Mouse (Mus musculus): Measurements from ENCODE around the gene Raver1. TPM values are rescaled to one million over a fixed set of nuclear protein-coding genes. Genes with fewer than 3 reads are reported as not detected.

Gene Raver1
- polyA plus RNA-seq, 1 experiment from 2014 or later = 83.9 TPM

- peak within 1 kb of the TSS; percentile 30; the same call in 1 of the 2 replicates for H3K27ac ChIP-seq
- H3K4me3 ChIP-seq = peak within 1 kb of the TSS; percentile 66
- H3K36me3 ChIP-seq = no peaks in the 10 kb centered on the region
- H3K27me3 ChIP-seq (ENCODE audit: insufficient read depth, poor library complexity, severe bottlenecking) = peaks cover 91% of the 10 kb centered on the region
- peaks cover 68% of the 10 kb centered on the region for H3K4me1 ChIP-seq
- H3K9me3 ChIP-seq = no peaks in the 10 kb centered on the region
- DNase-seq (ENCODE audit: low spot score) = no peak
- WGBS = under 1% methylated on average over 35 of the region's 35 CpGs
These were observed 59.9 kb downstream of the Raver1 start, which contains the start of gene Icam5 for GRCm38 (mm10) chr9:21031896-21032351. TSS of gene Icam5 (plus strand) at chr9:21032073.

DNA sequence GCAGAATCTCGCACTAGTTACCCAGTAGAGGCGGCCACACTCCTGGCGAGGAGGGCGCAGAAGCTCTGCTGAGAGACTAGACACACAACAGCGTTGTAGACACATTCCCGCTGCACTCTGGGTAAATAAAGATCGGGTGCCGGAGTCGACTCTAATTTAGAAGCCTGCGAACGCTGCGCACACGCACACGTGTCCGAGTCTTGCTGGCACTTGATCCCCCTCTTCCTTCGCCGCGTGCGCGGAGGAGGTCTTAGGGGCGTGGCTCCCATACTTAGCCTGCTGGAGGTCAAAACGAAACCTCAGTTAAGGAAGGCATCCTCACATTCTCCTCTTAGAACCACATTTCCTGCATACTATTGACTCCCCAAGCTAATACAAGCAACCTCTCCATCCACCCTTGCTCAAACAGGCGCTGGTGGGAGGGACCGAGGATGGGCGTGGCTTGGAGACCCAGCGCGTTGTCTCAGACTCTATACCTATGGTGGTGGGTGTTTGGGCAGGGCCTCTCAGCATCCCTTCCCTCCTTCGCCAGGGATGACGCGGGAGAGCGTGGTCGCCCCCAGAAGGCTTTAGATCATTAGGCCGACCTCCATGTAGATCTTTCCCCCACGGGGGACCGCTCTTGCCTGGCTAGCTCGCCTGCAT lies 60.4 kb downstream of the Raver1 start:
- Histone ChIP-seq H3K4me3 (peak overlapping the region; percentile 66), H3K36me3 (no peaks in the 10 kb centered on the region), H3K4me1 (peaks cover 63% of the 10 kb centered on the region), H3K27ac (peak overlapping the region; percentile 30; the same call in 1 of the 2 replicates), H3K9me3 (no peaks in the 10 kb centered on the region), H3K27me3 (ENCODE audit: insufficient read depth, poor library complexity, severe bottlenecking) (peaks cover 91% of the 10 kb centered on the region)
- under 1% methylated on average over 36 of the region's 36 CpGs for WGBS
- DNase-seq (ENCODE audit: low spot score) = no peak

GRCm38 (mm10) chr9:21030781-21031250 lies 61.0 kb downstream of the Raver1 start:
- H3K4me1 ChIP-seq = peaks cover 57% of the 10 kb centered on the region
- WGBS = under 1% methylated on average over 13 of the region's 13 CpGs
- no peak overlapping the region for H3K27ac ChIP-seq
- peaks cover 89% of the 10 kb centered on the region for H3K27me3 ChIP-seq (ENCODE audit: insufficient read depth, poor library complexity, severe bottlenecking)
- H3K36me3 ChIP-seq = no peaks in the 10 kb centered on the region
- H3K9me3 ChIP-seq = no peaks in the 10 kb centered on the region
- peak overlapping the region; percentile 66 for H3K4me3 ChIP-seq
- peak; percentile 91 for DNase-seq (ENCODE audit: low spot score)

DNA sequence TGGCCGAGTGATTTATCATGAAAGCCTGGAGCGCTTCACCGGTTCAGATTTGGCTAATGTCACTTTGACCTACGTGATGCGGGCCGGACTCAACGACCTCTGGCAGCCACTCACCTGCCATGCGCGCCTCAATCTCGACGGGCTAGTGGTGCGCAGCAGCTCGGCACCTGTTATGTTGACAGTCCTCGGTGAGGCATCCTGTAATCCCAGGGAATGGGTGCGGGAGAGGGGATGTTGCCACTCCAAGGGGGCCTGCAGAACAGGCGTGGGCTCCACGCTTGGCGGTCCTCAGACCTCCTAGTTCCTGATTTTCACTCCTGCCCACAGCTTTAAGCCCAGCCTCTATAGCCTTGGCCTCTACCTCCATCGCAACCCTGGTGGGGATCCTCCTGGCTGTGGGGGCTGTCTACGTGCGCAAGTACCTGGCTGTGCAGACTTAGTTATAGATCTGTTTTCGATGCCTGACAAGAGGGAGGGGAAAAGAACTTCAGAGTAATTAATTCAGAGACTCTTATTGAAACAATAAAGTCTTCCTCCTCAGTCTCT lies 61.7 kb downstream of the Raver1 start:
- DNase-seq (ENCODE audit: low spot score) = no peak
- H3K4me1 ChIP-seq = peaks cover 53% of the 10 kb centered on the region
- H3K27me3 ChIP-seq (ENCODE audit: insufficient read depth, poor library complexity, severe bottlenecking) = peaks cover 88% of the 10 kb centered on the region
- peak overlapping the region; percentile 84; the same call in 1 of the 2 replicates for H3K27ac ChIP-seq
- H3K9me3 ChIP-seq = no peaks in the 10 kb centered on the region
- no peaks in the 10 kb centered on the region for H3K36me3 ChIP-seq
- peak overlapping the region; percentile 66 for H3K4me3 ChIP-seq
- 18% methylated on average over 22 of the region's 22 CpGs for WGBS

- WGBS = under 1% methylated on average over 37 of the region's 37 CpGs
- peaks cover 47% of the 10 kb centered on the region for H3K4me1 ChIP-seq
- no peaks in the 10 kb centered on the region for H3K36me3 ChIP-seq
- no peaks in the 10 kb centered on the region for H3K9me3 ChIP-seq
- H3K27me3 ChIP-seq (ENCODE audit: insufficient read depth, poor library complexity, severe bottlenecking) = peaks cover 84% of the 10 kb centered on the region
- peak within 1 kb of the TSS; percentile 66 for H3K4me3 ChIP-seq
- DNase-seq (ENCODE audit: low spot score) = peak; percentile 93
- H3K27ac ChIP-seq = peak within 1 kb of the TSS; percentile 84
These were observed 62.3 kb downstream of the Raver1 start, which contains the start of gene Icam4 for GRCm38 (mm10) chr9:21029291-21030054. TSS of gene Icam4 (plus strand) at chr9:21029373.

DNA sequence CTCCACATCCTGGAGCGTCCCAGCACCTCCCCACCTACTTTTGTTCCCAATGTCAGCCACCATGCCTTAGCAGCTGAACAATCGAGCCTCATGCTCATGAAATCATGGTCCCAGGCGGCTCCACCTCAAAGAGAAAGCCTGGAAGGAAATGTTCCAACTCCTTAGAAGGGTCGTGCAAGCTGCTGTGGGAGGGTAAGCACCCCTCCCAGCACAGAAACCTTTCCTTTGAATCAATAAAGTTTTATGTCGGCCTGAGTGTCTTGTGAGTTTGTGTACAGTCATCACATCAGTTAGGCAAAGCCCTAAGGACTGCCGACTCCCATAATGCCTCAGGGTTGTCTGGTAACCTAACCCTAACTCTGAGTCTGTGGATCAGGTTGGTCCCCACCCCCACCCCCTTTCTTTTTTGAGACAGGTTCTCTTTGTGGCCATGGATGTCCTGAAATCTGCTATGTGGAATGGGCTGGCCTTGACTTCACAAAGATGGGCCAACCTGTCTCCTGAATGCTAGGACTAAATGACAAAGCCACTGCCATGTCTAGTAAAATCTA lies 63.2 kb downstream of the Raver1 start:
- H3K27ac ChIP-seq = peak overlapping the region; percentile 84; the same call in 1 of the 2 replicates
- no peaks in the 10 kb centered on the region for H3K36me3 ChIP-seq
- WGBS = 70% methylated on average over 6 of the region's 6 CpGs
- no peaks in the 10 kb centered on the region for H3K9me3 ChIP-seq
- peaks cover 45% of the 10 kb centered on the region for H3K4me1 ChIP-seq
- no peak for DNase-seq (ENCODE audit: low spot score)
- peak overlapping the region; percentile 66; the same call in 1 of the 2 replicates for H3K4me3 ChIP-seq
- H3K27me3 ChIP-seq (ENCODE audit: insufficient read depth, poor library complexity, severe bottlenecking) = peaks cover 77% of the 10 kb centered on the region

DNA sequence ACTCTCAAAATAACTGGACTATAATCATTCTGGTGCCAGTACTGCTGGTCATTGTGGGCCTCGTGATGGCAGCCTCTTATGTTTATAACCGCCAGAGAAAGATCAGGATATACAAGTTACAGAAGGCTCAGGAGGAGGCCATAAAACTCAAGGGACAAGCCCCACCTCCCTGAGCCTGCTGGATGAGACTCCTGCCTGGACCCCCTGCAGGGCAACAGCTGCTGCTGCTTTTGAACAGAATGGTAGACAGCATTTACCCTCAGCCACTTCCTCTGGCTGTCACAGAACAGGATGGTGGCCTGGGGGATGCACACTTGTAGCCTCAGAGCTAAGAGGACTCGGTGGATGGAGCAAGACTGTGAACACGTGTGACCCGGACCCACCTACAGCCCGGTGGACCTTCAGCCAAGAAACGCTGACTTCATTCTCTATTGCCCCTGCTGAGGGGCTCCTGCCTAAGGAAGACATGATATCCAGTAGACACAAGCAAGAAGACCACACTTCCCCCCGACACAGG lies 64.0 kb downstream of the Raver1 start:
- no peak overlapping the region for H3K4me3 ChIP-seq
- H3K9me3 ChIP-seq = no peaks in the 10 kb centered on the region
- 45% methylated on average over 8 of the region's 8 CpGs for WGBS
- no peaks in the 10 kb centered on the region for H3K36me3 ChIP-seq
- peaks cover 37% of the 10 kb centered on the region for H3K4me1 ChIP-seq
- no peak for DNase-seq (ENCODE audit: low spot score)
- H3K27me3 ChIP-seq (ENCODE audit: insufficient read depth, poor library complexity, severe bottlenecking) = peaks cover 69% of the 10 kb centered on the region
- no peak overlapping the region for H3K27ac ChIP-seq

- no peaks in the 10 kb centered on the region for H3K9me3 ChIP-seq
- H3K27ac ChIP-seq = no peak overlapping the region
- peaks cover 27% of the 10 kb centered on the region for H3K4me1 ChIP-seq
- no peaks in the 10 kb centered on the region for H3K36me3 ChIP-seq
- H3K27me3 ChIP-seq (ENCODE audit: insufficient read depth, poor library complexity, severe bottlenecking) = peaks cover 59% of the 10 kb centered on the region
- H3K4me3 ChIP-seq = no peak overlapping the region
- DNase-seq (ENCODE audit: low spot score) = no peak
- 69% methylated on average over 12 of the region's 12 CpGs for WGBS
These were observed 65.0 kb downstream of the Raver1 start for GRCm38 (mm10) chr9:21026849-21027248.

GRCm38 (mm10) chr9:21025258-21025810 lies 66.5 kb downstream of the Raver1 start:
- H3K27me3 ChIP-seq (ENCODE audit: insufficient read depth, poor library complexity, severe bottlenecking) = peaks cover 50% of the 10 kb centered on the region
- H3K27ac ChIP-seq = no peak overlapping the region
- no peak for DNase-seq (ENCODE audit: low spot score)
- WGBS = 63% methylated on average over 19 of the region's 19 CpGs
- peaks cover 13% of the 10 kb centered on the region for H3K4me1 ChIP-seq
- no peaks in the 10 kb centered on the region for H3K36me3 ChIP-seq
- H3K4me3 ChIP-seq = no peak overlapping the region
- no peaks in the 10 kb centered on the region for H3K9me3 ChIP-seq

MicroRNAs within 50 kb of the gene (microRNA counts, 519-probe panel; counts per million panel counts)
- 4,990 counts per million, percentile 37 among the panel's probes with 10 or more counts for microRNA mmu-miR-1900

Small RNAs within 50 kb of the gene (microRNA-seq; reads per million reads assigned to microRNA genes)
- gene Mir1900 (not detected), gene Mir7082 (2.5 reads per million, percentile 2 among the genes with 10 or more reads in this experiment)

Other genes starting within 250 kb of the Raver1 start
- gene A230050P20Rik, start 223.4 kb downstream of the Raver1 start, polyA plus RNA-seq (2016; fragmentation: Nextera tagmentation; extraction: Ambion mirVana) = 2.5 and 3.0 TPM in 2 replicates
- 3.5 and 7.2 TPM in 2 replicates for gene Angptl6, start 212.3 kb downstream of the Raver1 start, polyA plus RNA-seq (2016; fragmentation: Nextera tagmentation; extraction: Ambion mirVana)
- gene Ppan, start 203.8 kb downstream of the Raver1 start, polyA plus RNA-seq (2016; fragmentation: Nextera tagmentation; extraction: Ambion mirVana) = 66.0 and 95.8 TPM in 2 replicates
- gene Eif3g, start 193.4 kb downstream of the Raver1 start, polyA plus RNA-seq (2016; fragmentation: Nextera tagmentation; extraction: Ambion mirVana) = 327 and 389 TPM in 2 replicates
- gene Dnmt1, start 132.1 kb downstream of the Raver1 start, polyA plus RNA-seq (2016; fragmentation: Nextera tagmentation; extraction: Ambion mirVana) = 105 and 110 TPM in 2 replicates
- 25.1 and 34.6 TPM in 2 replicates for gene S1pr2, start 115.2 kb downstream of the Raver1 start, polyA plus RNA-seq (2016; fragmentation: Nextera tagmentation; extraction: Ambion mirVana)
- 157 and 162 TPM in 2 replicates for gene Mrpl4, start 89.3 kb downstream of the Raver1 start, polyA plus RNA-seq (2016; fragmentation: Nextera tagmentation; extraction: Ambion mirVana)
- gene Icam1, start 76.0 kb downstream of the Raver1 start, polyA plus RNA-seq (2016; fragmentation: Nextera tagmentation; extraction: Ambion mirVana) = 7.7 and 9.7 TPM in 2 replicates
- 15.2 and 19.9 TPM in 2 replicates for gene Icam4, start 62.6 kb downstream of the Raver1 start, polyA plus RNA-seq (2016; fragmentation: Nextera tagmentation; extraction: Ambion mirVana)
- gene Icam5, start 59.9 kb downstream of the Raver1 start, polyA plus RNA-seq (2016; fragmentation: Nextera tagmentation; extraction: Ambion mirVana) = 0.06 and 0.09 TPM in 2 replicates
- gene Zglp1, start 24.9 kb downstream of the Raver1 start, polyA plus RNA-seq (2016; fragmentation: Nextera tagmentation; extraction: Ambion mirVana) = 1.0 and 1.9 TPM in 2 replicates
- 0.25 and 0.79 TPM in 2 replicates for gene Gm49373, start 18.9 kb downstream of the Raver1 start, polyA plus RNA-seq (2016; fragmentation: Nextera tagmentation; extraction: Ambion mirVana)
- gene Fdx1l, start 18.4 kb downstream of the Raver1 start, polyA plus RNA-seq (2016; fragmentation: Nextera tagmentation; extraction: Ambion mirVana) = 64.6 and 79.5 TPM in 2 replicates
- 3.2 and 3.4 TPM in 2 replicates for gene Gm38431, start within 50 bp of the Raver1 start, polyA plus RNA-seq (2016; fragmentation: Nextera tagmentation; extraction: Ambion mirVana)
- 12.6 and 16.5 TPM in 2 replicates for gene Tyk2, start 39.2 kb upstream of the Raver1 start, polyA plus RNA-seq (2016; fragmentation: Nextera tagmentation; extraction: Ambion mirVana)
- 286 and 333 TPM in 2 replicates for gene Cdc37, start 58.0 kb upstream of the Raver1 start, polyA plus RNA-seq (2016; fragmentation: Nextera tagmentation; extraction: Ambion mirVana)
- 7.5 and 9.0 TPM in 2 replicates for gene Pde4a, start 73.7 kb upstream of the Raver1 start, polyA plus RNA-seq (2016; fragmentation: Nextera tagmentation; extraction: Ambion mirVana)
- gene Keap1, start 147.4 kb upstream of the Raver1 start, polyA plus RNA-seq (2016; fragmentation: Nextera tagmentation; extraction: Ambion mirVana) = 51.4 and 52.4 TPM in 2 replicates
- gene S1pr5, start 156.4 kb upstream of the Raver1 start, polyA plus RNA-seq (2016; fragmentation: Nextera tagmentation; extraction: Ambion mirVana) = 0.46 and 0.47 TPM in 2 replicates
- gene Atg4d, start 173.3 kb upstream of the Raver1 start, polyA plus RNA-seq (2016; fragmentation: Nextera tagmentation; extraction: Ambion mirVana) = 50.6 and 57.9 TPM in 2 replicates
- 14.5 and 21.3 TPM in 2 replicates for gene Kri1, start 196.0 kb upstream of the Raver1 start, polyA plus RNA-seq (2016; fragmentation: Nextera tagmentation; extraction: Ambion mirVana)
- gene Cdkn2d, start 199.4 kb upstream of the Raver1 start, polyA plus RNA-seq (2016; fragmentation: Nextera tagmentation; extraction: Ambion mirVana) = 69.0 and 93.4 TPM in 2 replicates
- 2.0 and 6.1 TPM in 2 replicates for gene Ap1m2, start 220.3 kb upstream of the Raver1 start, polyA plus RNA-seq (2016; fragmentation: Nextera tagmentation; extraction: Ambion mirVana)
- 69.2 and 70.4 TPM in 2 replicates for gene Slc44a2, start 228.7 kb upstream of the Raver1 start, polyA plus RNA-seq (2016; fragmentation: Nextera tagmentation; extraction: Ambion mirVana)

All from heart, embryonic 10.5 days (tissue).